Mouse (Mus musculus): ENCODE measurements at regions not wholly inside any gene's neighbourhood (a gene's known extent, or its start where the extent isn't known, plus 50 kb on each side); places are given as distances from the start of the nearest gene placed in this dataset.

DNA sequence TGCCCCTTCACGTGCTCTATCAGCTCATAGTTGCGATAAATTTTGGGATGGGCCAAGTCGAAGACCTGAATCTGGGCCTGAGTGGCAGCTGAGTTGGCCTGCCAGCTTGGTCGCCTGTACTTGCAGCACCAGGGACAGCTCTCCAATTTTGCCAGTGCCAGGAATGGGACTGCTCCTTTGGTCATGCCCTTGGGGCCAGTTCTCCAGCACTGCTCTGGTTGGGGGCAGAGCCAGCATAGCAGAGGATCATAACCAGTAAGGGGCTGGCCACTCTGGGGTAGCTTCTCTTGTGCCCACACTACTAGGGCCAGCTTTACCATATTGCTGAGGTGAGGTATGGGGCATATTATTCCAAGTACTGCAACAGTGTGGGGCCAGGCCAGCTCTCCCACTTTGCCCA, 397.0 kb upstream of the Cadm2 start:
- DNase-seq (ENCODE audit: low spot score in 2 of 2) = no peak

DNA sequence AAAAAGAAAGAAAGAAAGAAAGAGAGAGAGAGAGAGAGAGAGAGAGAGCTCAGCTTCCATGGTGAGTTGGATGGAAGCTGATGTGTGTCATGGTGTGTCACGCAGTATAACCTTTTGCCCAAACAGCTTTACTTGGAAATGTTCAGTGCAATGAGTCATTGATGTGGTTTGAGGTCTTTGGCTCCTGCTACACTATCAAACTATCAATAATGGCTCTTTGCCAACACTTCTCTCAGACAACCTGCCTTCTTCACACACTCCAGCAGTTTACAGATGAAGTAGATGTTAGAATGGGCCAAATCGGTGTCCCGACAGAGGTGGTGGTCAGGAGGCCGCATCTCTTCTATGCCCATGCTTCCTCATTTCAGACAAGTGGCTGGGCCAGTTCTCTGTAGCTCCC, 369.0 kb upstream of the Cadm2 start:
- no peak for DNase-seq (ENCODE audit: low spot score in 2 of 2)

DNA sequence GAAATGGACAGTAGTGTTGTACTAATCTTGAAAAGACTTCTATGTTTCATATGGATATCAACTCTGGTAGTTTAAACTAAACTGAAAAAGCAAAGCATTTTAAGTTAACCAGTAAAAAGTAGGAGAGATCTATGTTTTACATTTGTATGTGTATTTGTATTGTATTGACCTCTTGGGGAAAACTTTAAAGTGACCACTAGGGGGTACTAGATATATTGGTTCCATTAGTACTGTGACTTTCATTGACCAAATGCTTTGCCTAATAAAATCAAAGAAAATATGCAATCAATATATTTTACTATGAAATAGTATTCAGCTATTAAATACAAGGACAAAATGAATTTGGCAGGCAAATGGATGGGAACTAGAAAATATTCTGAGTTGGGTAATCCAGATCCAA, 355.9 kb upstream of the Cadm2 start:
- no peak for DNase-seq (ENCODE audit: low spot score in 2 of 2)

DNA sequence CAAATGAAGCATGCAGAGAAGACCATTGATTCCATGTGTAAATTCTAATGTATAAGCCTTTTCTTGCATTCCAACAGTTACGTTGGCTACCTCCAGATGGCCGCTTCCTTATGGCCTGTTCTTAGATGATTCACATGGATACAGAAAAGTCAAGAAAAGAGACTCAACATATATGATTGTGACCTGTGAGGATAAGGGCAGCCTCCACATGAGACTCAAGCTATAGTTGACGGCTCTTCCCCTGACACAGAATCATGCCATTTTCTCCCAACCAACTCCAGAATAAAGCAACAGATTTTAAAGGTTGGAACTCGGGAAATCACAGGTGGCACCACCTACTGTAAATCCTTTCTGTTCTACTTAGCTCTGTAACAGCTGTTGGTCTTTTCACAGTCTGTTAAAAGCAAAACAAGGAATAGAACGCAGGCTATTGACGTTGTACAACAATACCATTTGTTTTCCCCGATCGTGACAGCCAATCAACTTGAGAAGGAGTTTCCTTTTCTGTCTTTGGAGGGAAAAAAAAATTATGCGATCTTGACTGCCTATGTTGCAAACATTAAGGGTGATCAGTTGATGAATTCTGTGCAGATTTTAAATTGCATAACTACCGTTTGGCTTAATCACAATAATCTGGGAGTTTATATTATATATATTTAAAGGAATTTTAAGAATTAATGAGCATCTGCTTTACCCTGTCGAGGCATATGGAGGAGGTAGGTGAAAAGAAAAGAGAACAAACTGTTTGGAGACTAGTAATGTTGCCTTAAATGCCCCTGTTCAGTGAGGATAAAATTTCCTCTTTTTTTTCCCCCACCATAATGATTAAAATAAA, 347.8 kb upstream of the Cadm2 start:
- no peak for DNase-seq (ENCODE audit: low spot score in 2 of 2)

DNA sequence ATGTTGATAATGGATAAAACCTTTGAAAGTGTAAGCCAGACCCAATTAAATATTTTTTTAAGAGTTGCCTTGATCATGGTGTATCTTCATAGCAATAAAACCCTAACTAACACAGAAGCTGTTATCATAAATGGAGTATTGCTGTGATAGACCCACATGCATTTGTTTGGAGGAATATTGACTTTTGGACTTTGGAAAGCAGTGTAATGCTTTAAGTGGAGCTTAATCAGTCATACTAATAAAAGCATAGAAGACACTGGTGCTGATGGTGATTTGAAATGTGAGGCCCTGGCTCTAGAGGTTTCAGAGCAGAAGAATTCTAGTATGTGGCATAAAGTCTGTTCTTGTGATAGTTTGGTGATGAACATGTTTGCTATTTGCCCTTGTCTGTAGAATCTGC, 328.4 kb upstream of the Cadm2 start:
- no peak for DNase-seq (ENCODE audit: low spot score in 2 of 2)

DNA sequence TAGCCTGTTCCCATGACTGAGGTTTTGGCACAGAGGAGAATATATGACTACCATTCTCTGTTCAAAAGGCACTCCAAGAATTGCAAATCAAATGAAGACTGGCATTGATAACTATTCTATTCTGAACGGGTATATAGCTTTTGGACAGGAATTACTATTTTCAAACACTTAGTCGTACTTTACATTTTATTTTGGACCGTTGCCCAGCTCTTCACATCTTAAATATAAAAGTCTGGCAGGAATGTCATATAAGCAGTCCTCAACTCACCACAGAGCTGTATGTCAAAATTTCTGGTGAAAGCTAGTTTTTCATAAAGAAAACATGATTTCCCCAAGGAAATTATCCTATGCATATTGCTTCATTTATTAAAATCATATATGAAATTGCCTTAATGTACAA, 323.7 kb upstream of the Cadm2 start:
- DNase-seq (ENCODE audit: low spot score in 2 of 2) = no peak

DNA sequence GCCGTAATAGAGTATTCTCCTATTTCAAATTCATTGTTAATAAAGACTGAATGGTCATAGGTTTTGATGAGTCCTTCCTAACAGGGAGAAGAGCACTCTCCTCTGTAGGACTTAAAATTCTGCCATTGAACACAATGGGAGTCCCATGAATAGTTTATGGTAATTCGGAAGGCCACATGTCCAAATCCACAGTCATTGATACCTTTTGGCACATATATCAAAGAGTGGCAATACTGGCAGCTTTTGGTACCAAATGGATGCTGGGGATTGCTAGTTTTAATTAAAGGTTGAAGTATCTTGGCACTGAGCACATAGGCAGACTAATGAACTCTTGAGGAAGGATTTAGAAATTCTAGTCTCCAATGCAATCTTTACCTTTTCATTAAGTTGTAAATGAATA, 298.5 kb upstream of the Cadm2 start:
- no peak for DNase-seq (ENCODE audit: low spot score in 2 of 2)

DNA sequence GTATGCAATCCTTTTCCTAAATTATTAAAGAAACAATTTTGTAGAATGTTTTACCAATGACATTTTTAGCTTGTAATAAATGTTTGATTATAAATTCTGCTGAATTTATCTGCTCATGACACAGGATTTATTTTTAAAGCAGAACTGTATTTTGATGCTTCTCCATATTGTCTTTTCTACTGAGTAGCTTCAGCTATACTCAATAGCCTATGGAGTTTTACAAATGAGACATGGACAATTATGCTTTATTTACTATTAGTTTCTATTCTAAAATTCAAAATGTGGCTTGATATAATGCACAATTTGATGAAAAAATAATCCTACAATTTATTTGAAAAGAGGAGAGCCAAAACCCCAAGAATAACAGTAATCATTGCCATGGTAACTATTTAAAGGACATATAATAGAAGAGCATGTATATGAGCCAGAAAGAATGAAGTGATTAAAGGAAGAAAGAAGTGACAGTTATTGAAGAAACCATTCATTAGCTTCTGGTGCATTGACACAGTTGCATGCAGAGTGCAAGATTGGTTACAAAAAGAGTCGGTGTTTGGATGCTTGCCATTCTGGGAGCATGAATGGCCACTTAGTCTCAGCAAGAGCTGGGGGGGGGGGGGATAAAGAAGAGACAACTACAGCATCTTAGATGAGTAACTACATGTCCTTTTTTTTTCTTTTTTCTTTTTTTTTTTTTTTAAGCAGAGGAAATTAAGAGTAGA, 250.8 kb upstream of the Cadm2 start:
- no peak for DNase-seq (ENCODE audit: low spot score in 2 of 2)

DNA sequence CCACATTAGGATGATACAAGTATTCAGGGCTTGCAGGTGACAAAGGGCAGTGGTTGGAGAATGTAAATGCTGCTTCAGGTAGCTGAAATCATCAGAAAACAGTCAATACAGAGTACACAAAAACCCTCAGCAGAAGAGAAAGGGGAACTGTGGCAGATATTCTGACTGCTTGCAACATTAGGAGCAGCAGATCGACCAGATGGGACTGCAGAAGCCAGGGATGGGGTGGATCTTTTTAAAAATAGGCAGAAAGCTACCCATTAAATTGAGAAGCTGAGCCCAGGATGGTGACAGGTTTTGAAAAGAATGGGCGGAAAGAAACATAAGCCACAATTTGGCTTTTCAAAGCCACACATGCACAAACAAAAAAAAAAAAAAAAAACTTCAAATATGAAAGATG, 229.5 kb upstream of the Cadm2 start:
- no peak for DNase-seq (ENCODE audit: low spot score in 2 of 2)

DNA sequence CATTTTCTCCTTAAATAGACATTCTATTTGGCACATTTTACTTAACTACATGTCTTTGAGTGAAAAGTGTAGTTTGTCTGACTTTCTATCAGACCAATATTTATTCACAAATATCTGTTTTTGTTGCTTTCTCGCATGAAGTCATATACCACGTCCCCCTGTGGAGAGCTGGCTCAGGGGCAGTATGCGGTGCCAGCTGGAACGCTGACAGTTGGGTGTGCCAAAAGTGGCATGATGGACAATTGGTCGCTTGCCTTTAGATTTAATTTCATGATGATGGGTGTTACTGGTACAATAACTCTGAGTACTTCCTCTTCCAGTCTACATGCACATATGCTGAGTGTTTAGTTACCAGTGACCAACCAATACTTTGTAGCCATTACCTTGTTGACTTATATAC, 223.8 kb upstream of the Cadm2 start:
- no peak for DNase-seq (ENCODE audit: low spot score in 2 of 2)

DNA sequence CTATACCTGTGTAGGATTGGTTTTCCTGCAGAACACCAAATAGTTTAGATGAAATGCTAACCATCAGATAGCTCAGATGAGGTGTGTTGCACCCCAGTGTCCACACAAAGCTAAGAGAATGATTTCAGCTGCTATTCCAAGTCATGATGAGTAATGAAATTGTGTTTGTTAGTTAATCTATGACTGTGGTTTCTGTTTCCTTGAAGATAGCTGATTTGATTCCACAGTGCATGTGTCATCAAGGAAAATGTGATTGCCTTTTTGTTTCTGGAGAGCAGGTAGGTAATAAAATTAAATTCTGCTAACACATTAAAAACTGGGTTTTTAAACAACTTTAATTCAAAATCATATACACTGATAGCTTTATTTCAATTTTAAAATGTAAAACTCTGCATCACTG, 176.5 kb upstream of the Cadm2 start:
- DNase-seq (ENCODE audit: low spot score in 2 of 2) = no peak

DNA sequence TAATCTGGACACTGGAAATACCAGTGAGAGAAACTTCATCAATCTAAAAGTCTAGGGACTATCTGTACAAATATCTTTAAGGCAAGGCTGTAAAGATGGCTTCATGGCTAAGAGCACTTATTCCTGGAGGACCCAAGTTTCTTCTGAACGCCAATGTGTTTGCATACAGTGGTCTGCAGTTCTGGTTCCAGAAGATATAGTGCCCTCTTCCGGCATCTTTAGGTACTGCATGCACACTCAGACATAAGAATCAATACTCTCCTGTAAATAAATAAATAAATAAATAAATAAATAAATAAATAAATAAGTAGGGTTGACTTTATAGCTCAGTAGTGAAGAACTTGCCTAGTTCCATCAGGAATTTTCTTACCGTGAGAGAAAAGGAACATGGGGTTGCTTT, 155.4 kb upstream of the Cadm2 start:
- peak in 1 of 2 experiments; percentile 3 for DNase-seq (ENCODE audit: low spot score in 2 of 2)

DNA sequence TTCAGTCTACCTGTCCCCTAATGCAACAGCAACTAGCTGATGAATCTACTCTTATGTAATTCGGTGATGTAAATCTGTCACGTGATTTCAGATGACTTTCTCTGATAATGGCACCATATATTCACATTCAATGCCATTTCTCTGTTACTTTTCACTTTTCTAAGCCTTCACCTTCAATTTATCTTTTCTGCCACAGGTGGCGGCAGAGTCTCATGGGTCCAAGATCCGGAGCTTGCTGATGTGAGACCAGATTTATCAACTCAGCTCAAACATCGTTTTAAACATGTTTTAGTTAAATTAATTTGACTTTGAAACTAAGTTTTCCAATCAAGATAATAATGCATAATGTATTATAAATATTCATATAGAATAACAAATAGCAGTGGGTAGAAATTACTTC, 148.4 kb upstream of the Cadm2 start:
- no peak for DNase-seq (ENCODE audit: low spot score in 2 of 2)

DNA sequence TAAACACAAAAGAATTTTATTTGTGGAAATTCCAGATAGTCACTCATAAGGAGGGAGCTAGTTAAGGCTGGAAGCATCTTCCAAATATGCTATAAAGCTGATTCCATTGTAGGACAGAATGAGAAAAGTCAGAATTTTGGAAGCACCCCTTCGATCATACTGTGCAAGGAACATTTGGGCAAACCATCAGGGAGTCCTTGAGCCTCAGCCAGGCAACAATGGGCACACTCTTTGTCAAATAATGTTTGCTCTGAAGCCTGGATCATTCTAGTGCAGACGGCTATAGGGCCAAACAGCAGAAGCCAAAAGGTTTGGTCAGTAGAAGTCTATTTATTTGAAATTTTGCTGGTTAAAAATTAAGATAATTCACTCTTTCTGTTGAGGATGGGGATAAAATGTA, 114.7 kb upstream of the Cadm2 start:
- DNase-seq (ENCODE audit: low spot score in 2 of 2) = no peak

DNA sequence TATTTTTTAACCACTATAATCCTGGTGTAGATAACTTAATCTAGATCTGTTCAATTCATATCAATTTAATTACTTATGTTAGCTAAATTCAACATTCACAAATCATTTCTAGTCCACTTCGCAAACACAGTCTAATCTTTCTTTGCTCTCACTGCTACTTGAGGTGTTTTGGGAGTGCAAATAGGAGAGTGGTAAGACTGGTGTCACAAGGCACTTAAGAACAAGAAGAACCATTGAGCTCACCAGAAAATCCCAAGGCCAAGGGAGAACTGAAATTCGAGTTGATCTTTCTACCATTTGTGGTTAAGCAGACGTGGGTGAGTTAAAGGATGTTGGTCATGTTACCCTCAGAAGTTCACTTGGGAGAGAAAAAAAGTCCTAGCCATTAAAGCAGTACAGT, 77.9 kb upstream of the Cadm2 start:
- no peak for DNase-seq (ENCODE audit: low spot score in 2 of 2)

Measured in urinary bladder, postnatal 36 days (tissue).